Mouse (Mus musculus) thymus, postnatal 14 days (tissue): ENCODE results near the gene Alg13.

Experiments
- DNase-seq: peaks from one replicate; pipeline ENCODE4 v3.0.0; 2021

Alg13 gene

GRCm38 (mm10) chrX:144317548-144318163, at the start of gene Alg13:
TSS of gene Alg13 (plus strand) at chrX:144317804.
- peak; percentile 77 for DNase-seq

- DNase-seq: no peak
Observed at GRCm38 (mm10) chrX:144268606-144269005, 49.0 kb upstream of the Alg13 start.

GRCm38 (mm10) chrX:144301476-144301875, 16.1 kb upstream of the Alg13 start:
- no peak for DNase-seq

GRCm38 (mm10) chrX:144305659-144306058, 11.9 kb upstream of the Alg13 start:
- DNase-seq: no peak

- DNase-seq: no peak
Observed at GRCm38 (mm10) chrX:144314041-144314440, 3.6 kb upstream of the Alg13 start.

- no peak for DNase-seq
Observed at GRCm38 (mm10) chrX:144315028-144315427, 2.6 kb upstream of the Alg13 start.

- no peak for DNase-seq
Observed at GRCm38 (mm10) chrX:144316004-144316403, 1.6 kb upstream of the Alg13 start.

GRCm38 (mm10) chrX:144318164-144318979, 768 bp downstream of the Alg13 start:
- DNase-seq: peak; percentile 38

GRCm38 (mm10) chrX:144319366-144319765, 1.8 kb downstream of the Alg13 start:
- peak; percentile 8 for DNase-seq

- no peak for DNase-seq
Observed at GRCm38 (mm10) chrX:144325375-144325774, 7.8 kb downstream of the Alg13 start.

GRCm38 (mm10) chrX:144335332-144336015, 17.9 kb downstream of the Alg13 start:
- no peak for DNase-seq

GRCm38 (mm10) chrX:144337938-144338337, 20.3 kb downstream of the Alg13 start:
- no peak for DNase-seq

- no peak for DNase-seq
Observed at GRCm38 (mm10) chrX:144338355-144338754, 20.8 kb downstream of the Alg13 start.

GRCm38 (mm10) chrX:144374196-144374595, 56.6 kb downstream of the Alg13 start:
- DNase-seq: no peak

- peak; percentile 30 for DNase-seq
Observed at GRCm38 (mm10) chrX:144403526-144403925, 85.9 kb downstream of the Alg13 start.

- no peak for DNase-seq
Observed at GRCm38 (mm10) chrX:144408036-144408435, 90.4 kb downstream of the Alg13 start.

GRCm38 (mm10) chrX:144420259-144420658, 102.7 kb downstream of the Alg13 start:
- DNase-seq: no peak

GRCm38 (mm10) chrX:144421091-144421490, 103.5 kb downstream of the Alg13 start:
- no peak for DNase-seq

GRCm38 (mm10) chrX:144423848-144424247, 106.2 kb downstream of the Alg13 start:
- DNase-seq: no peak
